ENCODE assay signal across 1 mouse cellular context in the genomic region with DNA sequence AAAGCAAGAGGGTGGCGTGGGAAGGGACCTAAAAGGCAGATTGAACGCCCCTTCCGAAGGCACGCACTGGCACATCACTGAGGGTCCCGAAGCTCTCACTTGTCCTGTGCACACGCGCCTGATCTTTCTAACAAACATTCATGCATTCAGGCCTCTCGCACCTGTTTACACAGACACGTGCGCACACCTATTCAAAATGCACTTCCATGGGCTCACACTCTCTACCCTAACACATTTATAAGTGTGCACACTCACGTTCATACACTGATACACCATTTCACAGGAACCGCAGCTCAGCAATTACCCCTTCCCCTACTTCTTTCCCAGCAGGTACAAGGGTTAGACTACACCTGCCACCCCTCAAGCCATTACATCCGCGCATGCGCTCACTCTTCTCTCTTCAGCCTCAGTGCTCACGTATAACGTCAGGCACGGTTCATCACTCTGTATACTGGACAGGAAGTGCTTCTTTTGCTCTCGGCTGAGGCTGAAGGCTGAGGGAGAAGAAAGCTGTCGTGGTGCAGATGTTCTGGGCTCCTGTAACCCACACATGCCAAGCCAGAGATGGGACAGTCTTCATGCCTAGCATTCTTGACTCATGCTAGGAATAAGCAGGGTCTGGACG.
TF ChIP-seq lines count a peak whose summit lies in the region.

No protein-coding gene starts in this region.

TF ChIP-seq in CH12.LX, 34 proteins besides CTCF, POLR2A, EP300 and RAD21 (continued from another document):
- TF ChIP-seq NELFE (IDR thresholded peaks at IDR 0.05; ENCODE audit: low read depth, low read length) = peak; percentile 53; the same call in 1 of the 2 replicates
- TF ChIP-seq MAFK (IDR thresholded peaks at IDR 0.05; ENCODE audit: insufficient replicate concordance, low read length) = no peak
- no peak for TF ChIP-seq UBTF (IDR thresholded peaks at IDR 0.05; ENCODE audit: low read depth, low read length)
- no peak for TF ChIP-seq USF1 (IDR thresholded peaks at IDR 0.05; ENCODE audit: low read depth, low read length)
- TF ChIP-seq ZKSCAN1 (IDR thresholded peaks at IDR 0.05; ENCODE audit: borderline replicate concordance, low read depth, low read length) = no peak
- 0 out of 2 replicates have a peak, but pooled peaks have one; percentile 11 for TF ChIP-seq MEF2A (IDR thresholded peaks at IDR 0.05; ENCODE audit: borderline replicate concordance, low read depth, low read length)
- TF ChIP-seq E2F4 (IDR thresholded peaks at IDR 0.05; ENCODE audit: insufficient replicate concordance, low read depth, low read length) = no peak
- TF ChIP-seq CHD1 (IDR thresholded peaks at IDR 0.05; ENCODE audit: low read depth, low read length) = no peak
- TF ChIP-seq CHD2 (IDR thresholded peaks at IDR 0.05; ENCODE audit: low read length) = no peak; the same call in 1 of the 2 replicates
- no peak for TF ChIP-seq JUND (conservative IDR thresholded peaks at IDR 0.05; ENCODE audit: low read depth, low read length)
- peak; percentile 69; the same call in 1 of the 2 replicates for TF ChIP-seq RCOR1 (conservative IDR thresholded peaks at IDR 0.05; ENCODE audit: low read depth, low read length)
- TF ChIP-seq MAX (IDR thresholded peaks at IDR 0.05; ENCODE audit: low read length) = peak; percentile 81
- no peak for TF ChIP-seq POLR2AphosphoS2 (IDR thresholded peaks at IDR 0.05; ENCODE audit: low read depth, low read length)
- TF ChIP-seq TCF12 (IDR thresholded peaks at IDR 0.05; ENCODE audit: low read depth, low read length) = no peak
- TF ChIP-seq ELF1 (IDR thresholded peaks at IDR 0.05; ENCODE audit: low read depth, low read length) = peak; percentile 80
- no peak; the same call in 1 of the 2 replicates for TF ChIP-seq MXI1 (IDR thresholded peaks at IDR 0.05; ENCODE audit: low read depth, low read length)
- no peak for TF ChIP-seq HCFC1 (IDR thresholded peaks at IDR 0.05; ENCODE audit: low read depth, low read length)
- TF ChIP-seq BHLHE40 (IDR thresholded peaks at IDR 0.05; ENCODE audit: low read depth, low read length) = peak; percentile 83
- TF ChIP-seq KAT2A (IDR thresholded peaks at IDR 0.05; ENCODE audit: insufficient replicate concordance, low read length) = 0 out of 2 replicates have a peak, but pooled peaks have one; percentile 16
- TF ChIP-seq IRF4 (IDR thresholded peaks at IDR 0.05; ENCODE audit: low read depth, low read length) = peak; percentile 39; the same call in 1 of the 2 replicates
- TF ChIP-seq ZNF384 (IDR thresholded peaks at IDR 0.05; ENCODE audit: low read depth, low read length) = no peak
- no peak for TF ChIP-seq GABPA (IDR thresholded peaks at IDR 0.05; ENCODE audit: insufficient replicate concordance, low read depth, low read length)
- peak; percentile 57; the same call in 1 of the 2 replicates for TF ChIP-seq SIN3A (IDR thresholded peaks at IDR 0.05; ENCODE audit: low read length)
- TF ChIP-seq MYC (IDR thresholded peaks at IDR 0.05; ENCODE audit: low read depth, low read length) = peak; percentile 53; the same call in 1 of the 2 replicates
- peak; percentile 82 for TF ChIP-seq NRF1 (IDR thresholded peaks at IDR 0.05; ENCODE audit: low read depth, low read length)
- TF ChIP-seq JUN (IDR thresholded peaks at IDR 0.05; ENCODE audit: insufficient read depth, low read depth, low read length) = no peak
- no peak for TF ChIP-seq USF2 (conservative IDR thresholded peaks at IDR 0.05; ENCODE audit: low read depth, low read length)
- peak; percentile 40; the same call in 1 of the 2 replicates for TF ChIP-seq ZMIZ1 (IDR thresholded peaks at IDR 0.05; ENCODE audit: low read depth, low read length)
